Mouse (Mus musculus): ENCODE data around the gene Gm43191.
"Not testable (repeated sequence)": the region's sequence is repeated elsewhere in the genome, so short reads cannot be mapped to it uniquely, and the experiment has no call there.

- TF ChIP-seq CTCF (IDR thresholded peaks at IDR 0.05; ENCODE audit: insufficient read depth, low read length); POLR2A (IDR thresholded peaks at IDR 0.05; ENCODE audit: borderline replicate concordance, extremely low read depth, low read depth, low read length): not testable (repeated sequence)
Measured at GRCm38 (mm10) chr3:116664281-116664680, 16.8 kb downstream of the Gm43191 start.

Measured in lung, adult 2 months (tissue).